Mouse (Mus musculus) C2C12 (cell line): ENCODE data around the gene Adi1. TPM values are rescaled to one million over a fixed set of nuclear protein-coding genes. Genes with fewer than 3 reads are reported as not detected.

Experiments used
- H3K27me3 ChIP-seq: one replicate; pipeline ENCODE4 v1.6.1; 2011; ENCODE audit not compliant: control insufficient read depth, insufficient read depth, insufficient read length
- H3K36me3 ChIP-seq: one replicate; pipeline ENCODE4 v1.6.1; 2011; ENCODE audit not compliant: control insufficient read depth, insufficient read depth
- H3K4me3 ChIP-seq: one replicate; pipeline ENCODE4 v1.5.1; 2011; ENCODE audit warnings: mild to moderate bottlenecking, control low read depth; ENCODE audit not compliant: poor library complexity, insufficient read depth, severe bottlenecking
- H3K79me2 ChIP-seq: one replicate; pipeline ENCODE4 v1.6.1; 2011; ENCODE audit not compliant: control insufficient read depth, insufficient read depth
- H3K79me3 ChIP-seq: one replicate; pipeline ENCODE4 v1.6.1; 2011; ENCODE audit warnings: low read depth, control low read depth
- H3ac ChIP-seq: one replicate; pipeline ENCODE3; 2011; ENCODE audit warnings: low read depth; ENCODE audit not compliant: control insufficient read depth, insufficient read length
- CEBPB ChIP-seq: IDR thresholded peaks from one replicate; pipeline ENCODE4 v1.6.1; 2011; ENCODE audit warnings: low read depth, mild to moderate bottlenecking, control low read depth, moderate library complexity
- CTCF ChIP-seq: IDR thresholded peaks from one replicate; pipeline ENCODE4 v1.5.1; 2011; ENCODE audit not compliant: control insufficient read depth, insufficient read depth, insufficient read length
- FOSL1 ChIP-seq: IDR thresholded peaks from one replicate; pipeline ENCODE4 v1.8.0; 2011; ENCODE audit warnings: mild to moderate bottlenecking, low read length; ENCODE audit not compliant: poor library complexity, insufficient read depth, severe bottlenecking
- MAX ChIP-seq: IDR thresholded peaks from one replicate; pipeline ENCODE4 v1.6.1; 2011; ENCODE audit warnings: mild to moderate bottlenecking, control low read depth
- MYOD1 ChIP-seq: IDR thresholded peaks from one replicate; pipeline ENCODE4 v1.6.1; 2011; ENCODE audit warnings: low read depth; ENCODE audit not compliant: control insufficient read depth, insufficient read length
- MYOG ChIP-seq: IDR thresholded peaks from one replicate; pipeline ENCODE4 v1.6.1; 2011; ENCODE audit not compliant: control insufficient read depth, insufficient read length; ENCODE audit errors: extremely low read depth
- USF1 ChIP-seq: IDR thresholded peaks from one replicate; pipeline ENCODE4 v1.6.1; 2011; ENCODE audit warnings: low read depth, mild to moderate bottlenecking, control low read depth, moderate library complexity
- polyA plus RNA-seq: library from polyadenylated mRNA; unstranded; fragments of >200 nt; fragmentation: generic; extraction: Trizol; gene quantifications from one replicate; pipeline ENCODE4 v1.2.1, GENCODE M21; 2012; ENCODE audit warnings: missing spikeins

Gene Adi1
- polyA plus RNA-seq, 1 experiment: 13.3 TPM

DNA sequence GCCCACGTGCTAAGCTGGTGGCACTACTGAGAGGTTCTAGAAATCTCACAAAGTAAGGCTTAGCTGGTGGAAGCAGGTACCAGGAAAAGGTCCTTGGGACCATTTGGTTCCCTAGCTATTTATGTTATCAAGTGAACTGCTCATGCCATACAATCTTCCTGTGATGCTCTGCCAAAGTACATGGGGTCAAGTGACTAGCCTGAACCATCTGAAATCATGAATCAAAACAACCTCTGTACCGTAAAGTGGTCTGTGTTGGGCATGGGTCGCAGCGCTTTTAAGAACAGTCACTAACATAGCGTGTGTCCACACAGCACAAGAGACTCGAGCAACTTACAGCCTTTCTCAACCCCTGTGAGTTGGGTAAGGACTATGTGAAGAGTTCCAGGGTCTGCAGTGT lies 30.2 kb downstream of the Adi1 start:
- H3K36me3 ChIP-seq: no peaks in the 10 kb centered on the region
- no peak overlapping the region for H3K4me3 ChIP-seq
- H3K79me3 ChIP-seq: no peaks in the 10 kb centered on the region
- no peaks in the 10 kb centered on the region for H3K27me3 ChIP-seq
- TF ChIP-seq MYOG: no peak
- TF ChIP-seq CEBPB: no peak
- H3K79me2 ChIP-seq: no peaks in the 10 kb centered on the region
- no peak overlapping the region for H3ac ChIP-seq

DNA sequence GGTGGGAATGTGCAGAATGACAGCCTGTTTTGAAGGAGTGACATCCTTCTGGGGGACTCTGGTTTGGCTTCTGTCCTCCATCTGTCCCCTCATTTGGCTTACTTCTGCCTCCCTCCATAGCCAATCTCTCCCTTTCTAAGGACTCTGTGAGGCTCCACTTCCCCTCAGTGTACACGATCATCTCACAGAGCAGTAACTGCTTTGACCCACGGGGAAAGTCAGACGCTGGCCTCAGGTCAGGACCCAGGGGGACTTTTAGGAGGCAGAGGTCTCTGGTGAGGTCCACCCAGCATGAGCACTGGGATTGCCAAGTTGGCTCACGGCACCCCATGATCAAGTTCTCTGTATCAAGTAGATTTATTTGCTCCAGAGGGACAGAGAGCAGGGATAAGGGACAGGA lies 33.1 kb downstream of the Adi1 start:
- no peak for TF ChIP-seq USF1
- no peak for TF ChIP-seq CEBPB
- TF ChIP-seq CTCF: no peak
- TF ChIP-seq MYOG: no peak
- no peak for TF ChIP-seq MYOD1
- no peak for TF ChIP-seq FOSL1
- no peak for TF ChIP-seq MAX

DNA sequence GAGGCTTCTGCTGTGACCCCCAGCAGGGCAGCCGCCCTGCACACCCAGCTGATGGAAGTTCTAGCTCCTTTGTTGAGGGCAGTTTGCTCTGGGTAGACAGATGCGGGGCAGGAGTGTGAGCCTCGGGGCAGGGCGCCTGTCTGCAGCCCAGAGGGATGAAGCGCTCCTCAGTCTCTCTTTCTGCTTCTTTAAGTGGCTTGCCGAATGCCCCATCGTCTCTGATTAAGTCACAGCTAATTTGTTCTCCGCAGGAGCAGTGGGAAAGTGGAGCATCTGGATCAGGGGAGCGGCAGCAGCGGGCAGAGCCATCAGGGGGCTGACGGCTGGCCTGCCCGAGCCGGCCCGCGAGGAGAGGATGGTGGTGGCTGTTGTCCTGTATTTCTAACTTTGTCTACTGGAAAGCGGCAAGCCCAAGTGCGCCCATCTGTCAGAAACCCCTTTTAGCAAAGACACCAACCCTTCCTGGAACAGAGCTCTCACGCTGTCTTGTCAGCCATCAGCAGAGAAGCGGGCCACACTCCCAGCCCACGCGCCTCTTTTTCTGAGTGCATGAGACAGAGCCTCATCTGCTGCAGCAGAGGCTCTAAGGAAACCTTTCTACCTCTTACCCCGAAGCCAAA lies 35.6 kb downstream of the Adi1 start:
- Histone ChIP-seq H3K27me3 (no peaks in the 10 kb centered on the region), H3ac (no peak overlapping the region), H3K4me3 (no peak overlapping the region), H3K79me3 (no peaks in the 10 kb centered on the region), H3K79me2 (no peaks in the 10 kb centered on the region), H3K36me3 (no peaks in the 10 kb centered on the region)
- no peak for TF ChIP-seq MYOG
- TF ChIP-seq CTCF: no peak

More for the DNA sequence above, 33.1 kb downstream of the Adi1 start:
- Histone ChIP-seq H3K36me3 (no peaks in the 10 kb centered on the region), H3K79me2 (no peaks in the 10 kb centered on the region), H3K4me3 (no peak overlapping the region), H3K79me3 (no peaks in the 10 kb centered on the region), H3ac (no peak overlapping the region), H3K27me3 (no peaks in the 10 kb centered on the region)

DNA sequence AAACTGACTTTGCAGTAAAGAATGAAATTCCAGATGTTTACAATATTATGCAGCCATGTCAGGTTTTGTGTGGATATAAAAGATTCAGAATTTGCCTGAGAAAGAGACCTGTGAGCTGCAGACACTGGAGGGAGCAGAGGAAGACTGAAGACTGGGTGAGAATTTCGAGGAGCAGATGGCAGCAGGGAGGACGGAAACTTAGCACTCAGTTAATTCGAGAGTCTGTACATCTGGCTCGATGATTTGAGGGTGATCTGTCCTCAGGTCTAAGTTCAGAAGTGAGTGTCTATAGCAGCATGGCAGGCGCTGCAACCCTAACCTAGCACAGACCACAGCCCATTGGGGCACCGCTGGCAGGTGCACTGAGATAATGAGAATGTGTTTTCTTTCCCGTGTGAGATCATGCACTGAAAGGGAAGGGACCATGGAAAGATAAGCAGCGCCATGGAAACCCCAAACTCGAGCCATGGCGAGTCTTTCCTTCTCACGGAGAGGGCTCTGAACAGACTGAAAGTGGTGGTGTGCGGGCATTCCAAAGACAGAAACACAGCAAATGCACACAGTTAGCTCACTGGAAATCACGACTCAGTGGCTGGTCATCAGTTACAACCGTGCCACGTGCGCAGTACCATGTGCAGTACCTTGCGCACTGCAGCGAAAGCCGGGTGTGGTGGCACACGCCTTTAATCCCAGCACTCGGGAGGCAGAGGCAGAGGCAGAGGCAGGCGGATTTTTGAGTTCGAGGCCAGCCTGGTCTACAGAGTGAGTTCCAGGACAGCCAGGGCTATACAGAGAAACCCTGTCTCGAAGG lies 40.0 kb downstream of the Adi1 start:
- Histone ChIP-seq H3K4me3 (no peak overlapping the region), H3K27me3 (no peaks in the 10 kb centered on the region), H3K36me3 (no peaks in the 10 kb centered on the region), H3ac (no peak overlapping the region), H3K79me2 (no peaks in the 10 kb centered on the region), H3K79me3 (no peaks in the 10 kb centered on the region)
- TF ChIP-seq CEBPB (no peak), MYOD1 (no peak), USF1 (no peak), FOSL1 (no peak)

DNA sequence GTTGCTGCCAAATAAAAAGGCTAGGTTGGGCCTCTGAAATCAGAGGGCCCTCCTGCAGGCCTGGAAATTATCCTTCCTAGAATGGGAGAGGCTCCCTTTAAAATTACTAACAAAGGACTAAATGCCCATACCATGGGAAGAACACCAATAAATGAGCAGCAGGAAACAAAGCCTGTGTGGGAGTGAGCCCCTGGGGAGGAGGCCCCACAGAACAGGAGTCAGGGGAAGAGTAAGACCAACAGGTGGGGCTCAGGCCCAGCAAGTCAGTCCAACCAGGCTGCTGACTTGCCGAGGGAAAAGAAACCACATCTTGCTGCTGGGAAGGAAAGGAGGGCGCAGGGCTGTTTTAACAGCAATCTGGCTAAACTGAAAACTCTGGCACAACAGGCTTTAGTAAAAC lies 42.0 kb downstream of the Adi1 start:
- no peak for TF ChIP-seq MAX
- no peak for TF ChIP-seq CEBPB
- no peak for TF ChIP-seq FOSL1
- TF ChIP-seq MYOG: no peak
- TF ChIP-seq CTCF: no peak
- TF ChIP-seq MYOD1: no peak
- no peak for TF ChIP-seq USF1
- no peaks in the 10 kb centered on the region for H3K36me3 ChIP-seq

DNA sequence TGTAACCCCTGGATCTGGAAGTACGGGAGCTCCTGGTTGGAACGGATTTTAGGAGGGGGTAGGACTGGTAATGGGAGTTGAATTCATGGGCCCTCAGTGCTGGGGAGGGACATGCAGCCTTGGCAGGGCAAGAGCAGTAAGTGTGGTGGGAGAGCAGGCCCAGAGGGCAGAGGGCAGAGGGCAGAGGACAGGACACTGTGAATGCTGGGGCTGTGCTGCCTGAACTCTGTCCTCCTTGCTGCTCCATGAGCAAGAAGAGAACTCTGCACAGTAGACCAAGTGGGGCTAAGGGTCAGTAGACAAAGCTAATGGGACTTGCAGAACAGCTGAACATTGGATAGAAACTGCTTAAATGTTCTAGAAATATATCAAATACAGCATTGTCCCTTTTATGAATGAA lies 43.1 kb downstream of the Adi1 start:
- TF ChIP-seq USF1 (no peak), MAX (no peak), CTCF (no peak), MYOD1 (no peak), CEBPB (no peak), MYOG (no peak), FOSL1 (no peak)
- no peaks in the 10 kb centered on the region for H3K79me3 ChIP-seq
- H3K4me3 ChIP-seq: no peak overlapping the region
- H3K27me3 ChIP-seq: no peaks in the 10 kb centered on the region
- H3K36me3 ChIP-seq: no peaks in the 10 kb centered on the region
- no peaks in the 10 kb centered on the region for H3K79me2 ChIP-seq
- no peak overlapping the region for H3ac ChIP-seq

More for the DNA sequence above, 42.0 kb downstream of the Adi1 start:
- Histone ChIP-seq H3K79me2 (no peaks in the 10 kb centered on the region), H3K4me3 (no peak overlapping the region), H3ac (no peak overlapping the region), H3K79me3 (no peaks in the 10 kb centered on the region), H3K27me3 (no peaks in the 10 kb centered on the region)
